ENCODE assay signal across 18 mouse cellular contexts in the genomic region with DNA sequence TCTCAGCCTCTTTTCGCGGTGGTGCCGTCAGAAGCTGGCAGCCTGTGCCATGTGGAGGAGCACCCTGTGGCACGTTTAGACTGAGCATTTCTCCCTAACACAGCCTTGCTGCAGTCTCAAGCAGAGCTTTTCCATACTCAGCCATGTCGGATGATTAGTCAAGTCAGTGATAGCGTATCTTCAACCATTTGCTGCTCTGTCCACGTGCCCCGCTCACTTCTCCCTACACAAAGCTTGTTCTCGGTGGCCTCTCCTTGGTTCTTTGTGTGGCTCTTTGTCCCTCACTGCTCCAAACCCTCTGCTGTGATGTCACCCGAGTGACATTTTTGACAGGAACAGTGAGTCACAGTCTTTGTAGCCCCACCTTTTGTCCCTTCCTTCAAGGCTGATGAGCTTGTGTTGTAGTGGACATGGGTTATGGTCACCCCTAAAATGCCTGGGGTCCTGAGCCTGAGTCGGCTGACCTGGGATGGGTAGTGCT. TPM values are rescaled to one million over a fixed set of nuclear protein-coding genes. Genes with fewer than 3 reads are reported as not detected.
DNase-seq lines count a peak whose midpoint lies in the region; ATAC-seq lines count a peak whose summit lies in the region.
"Had no signal": no experiment of that assay in that cellular context is flagged by ENCODE, and none has a peak within 500 bp of the region (broad histone marks: within the 10 kb centered on the region; RNA-seq: fewer than 3 reads in every experiment).

No protein-coding gene starts in this region.

- H3K27ac ChIP-seq in forebrain, embryonic 10.5 days, result 0 out of 2 replicates have a peak overlapping the region, but pooled peaks have one; percentile 30
- no peak overlapping the region for H3K27ac ChIP-seq in forebrain, embryonic 11.5 days (ENCODE audit: low read depth, low read length)
- H3K27ac ChIP-seq in hindbrain, embryonic 13.5 days, result peak overlapping the region; percentile 72
- H3K27ac ChIP-seq: limb, embryonic 12.5 days; neural tube, embryonic 12.5 days; stomach, embryonic 15.5 days had no signal

- no peak overlapping the region for H3K9ac ChIP-seq in forebrain, embryonic 11.5 days (ENCODE audit: low read length)
- 0 out of 2 replicates have a peak overlapping the region, but pooled peaks have one; percentile 3 for H3K9ac ChIP-seq in hindbrain, embryonic 13.5 days
- H3K9ac ChIP-seq: limb, embryonic 12.5 days; neural tube, embryonic 12.5 days; stomach, embryonic 15.5 days had no signal

- no peak overlapping the region for H3K4me3 ChIP-seq in forebrain, embryonic 10.5 days
- no peak overlapping the region for H3K4me3 ChIP-seq in forebrain, embryonic 11.5 days (ENCODE audit: low read depth, low read length)
- no peak overlapping the region for H3K4me3 ChIP-seq in hindbrain, embryonic 13.5 days
- H3K4me3 ChIP-seq: erythroblast, embryonic 14.5 days; limb, embryonic 12.5 days; neural tube, embryonic 12.5 days; stomach, embryonic 15.5 days had no signal

- peaks cover 10% of the 10 kb centered on the region for H3K4me1 ChIP-seq in forebrain, embryonic 10.5 days
- H3K4me1 ChIP-seq in forebrain, embryonic 11.5 days (replicated peaks; ENCODE audit: control insufficient read depth, insufficient read depth, low read length), result no peaks in the 10 kb centered on the region
- no peaks in the 10 kb centered on the region for H3K4me1 ChIP-seq in hindbrain, embryonic 13.5 days (replicated peaks)
- H3K4me1 ChIP-seq: limb, embryonic 12.5 days; neural tube, embryonic 12.5 days; stomach, embryonic 15.5 days had no signal

- WGBS in forebrain, embryonic 10.5 days, result 80% methylated on average over 11 of the region's 11 CpGs
- WGBS in forebrain, embryonic 11.5 days, result 72% methylated on average over 11 of the region's 11 CpGs
- WGBS in hindbrain, embryonic 13.5 days, result 49% methylated on average over 11 of the region's 11 CpGs

- no peak for ATAC-seq in forebrain, embryonic 11.5 days (replicated peaks; ENCODE audit: low FRiP score)
- ATAC-seq in hindbrain, embryonic 13.5 days (ENCODE audit: low FRiP score), result no peak
- no peak for ATAC-seq in activated CD4-positive, CD25-positive, alpha-beta regulatory T cell, adult 4 months
- ATAC-seq: CD4-positive, CD25-positive, alpha-beta regulatory T cell, adult 4 months; intestine, postnatal 0 days; Patski had no signal

- no peaks in the 10 kb centered on the region for H3K36me3 ChIP-seq in forebrain, embryonic 10.5 days (replicated peaks)
- no peaks in the 10 kb centered on the region for H3K36me3 ChIP-seq in forebrain, embryonic 11.5 days (ENCODE audit: control insufficient read depth, insufficient read depth, low read length)
- H3K36me3 ChIP-seq in hindbrain, embryonic 13.5 days, result no peaks in the 10 kb centered on the region
- H3K36me3 ChIP-seq: limb, embryonic 12.5 days; neural tube, embryonic 12.5 days; stomach, embryonic 15.5 days had no signal

- H3K4me2 ChIP-seq in forebrain, embryonic 11.5 days (ENCODE audit: low read depth, low read length, severe bottlenecking), result no peak overlapping the region
- no peak overlapping the region for H3K4me2 ChIP-seq in hindbrain, embryonic 13.5 days
- H3K4me2 ChIP-seq: limb, embryonic 12.5 days; neural tube, embryonic 12.5 days; stomach, embryonic 15.5 days had no signal

- no peaks in the 10 kb centered on the region for H3K9me3 ChIP-seq in forebrain, embryonic 10.5 days
- no peaks in the 10 kb centered on the region for H3K9me3 ChIP-seq in forebrain, embryonic 11.5 days (ENCODE audit: control insufficient read depth, low read length)
- H3K9me3 ChIP-seq in hindbrain, embryonic 13.5 days, result no peaks in the 10 kb centered on the region
- H3K9me3 ChIP-seq: limb, embryonic 12.5 days; neural tube, embryonic 12.5 days; stomach, embryonic 15.5 days had no signal

- no peak for DNase-seq in forebrain, embryonic 10.5 days (ENCODE audit: extremely low spot score, low spot score)
- DNase-seq in forebrain, embryonic 11.5 days (ENCODE audit: low spot score), result no peak
- peak; percentile 2 for DNase-seq in 416B (ENCODE audit: low read depth)
- DNase-seq in brain, adult 2 months (ENCODE audit: low read depth, low spot score), result peak; percentile 78
- no peak for DNase-seq in gastrocnemius, adult 8-10 months (ENCODE audit: low spot score in 2 of 2)
- no peak for DNase-seq in gastrocnemius, postnatal 25 days
- DNase-seq: layer of hippocampus, adult 9-11 months; lung, adult 18-20 months; right cerebral cortex, postnatal 25 days had no signal

- H3K27me3 ChIP-seq in forebrain, embryonic 10.5 days (ENCODE audit: poor library complexity, severe bottlenecking), result no peaks in the 10 kb centered on the region
- H3K27me3 ChIP-seq in forebrain, embryonic 11.5 days (ENCODE audit: control insufficient read depth, insufficient read depth, low read length), result no peaks in the 10 kb centered on the region
- no peaks in the 10 kb centered on the region for H3K27me3 ChIP-seq in hindbrain, embryonic 13.5 days
- H3K27me3 ChIP-seq: limb, embryonic 12.5 days; neural tube, embryonic 12.5 days; Patski; stomach, embryonic 15.5 days had no signal

RNA-seq across cellular contexts. Expression of a gene that starts 44.8 kb away (rescaled TPM):
- polyA plus RNA-seq in forebrain, embryonic 10.5 days (2016; fragmentation: Nextera tagmentation; extraction: Ambion mirVana), result 0.90 and 0.93 TPM in 2 replicates
- 2.3 and 2.4 TPM in 2 replicates for polyA plus RNA-seq in forebrain, embryonic 11.5 days (2014; fragmentation: Nextera tagmentation; extraction: Ambion mirVana)
- 6.5 and 6.8 TPM in 2 replicates for polyA plus RNA-seq in hindbrain, embryonic 13.5 days (2015; fragmentation: Nextera tagmentation; extraction: Ambion mirVana)
- total RNA-seq in gastrocnemius, adult 8-10 months (2022), result 1 to 10 TPM; 3.2 to 4.5 (median 3.7) TPM
- total RNA-seq in gastrocnemius, postnatal 25 days (2021), result 1 to 10 TPM; 2.8 to 3.1 TPM
- polyA plus RNA-seq in activated CD4-positive, CD25-positive, alpha-beta regulatory T cell, adult 4 months (2017; shearing (Covaris generic)), result under 1 TPM; 0.15 to 0.17 TPM

Comparison
In these comparisons a context has a peak if more than half of its experiments do, and no peak if none do; other contexts are left out.
1. DNase-seq: peak in 416B (single experiment) and brain, adult 2 months (single experiment); none in forebrain, embryonic 10.5 days (single experiment), forebrain, embryonic 11.5 days (single experiment), gastrocnemius, adult 8-10 months (0 of 2) and gastrocnemius, postnatal 25 days (single experiment).